Mouse (Mus musculus) heart, embryonic 14.5 days (tissue): ENCODE measurements around the gene Methig1. TPM values are rescaled to one million over a fixed set of nuclear protein-coding genes. Genes with fewer than 3 reads are reported as not detected.

Experiments
- ATAC-seq: fragments of 200-750 bp; cut with Nextera tagmentation; 2 replicates; pipeline ENCODE4 v1.8.0; 2017; ENCODE audit warnings: low read depth, moderate TSS enrichment; ENCODE audit not compliant: insufficient number of reproducible peaks, insufficient read depth, low FRiP score
- H3K27ac ChIP-seq, 2 experiments: fragments of 200-500 bp in 1 of 2; fragments of 300-500 bp in 1 of 2; sonication (generic) in 1 of 2; replicated peaks in 1 of 2; 2 replicates each; pipeline ENCODE4 v1.5.1; 2012 to 2014; ENCODE audit warnings: low read depth in 2 of 2, low read length in 2 of 2, control low read depth in 1 of 2, mild to moderate bottlenecking in 1 of 2, mixed read lengths in 1 of 2; ENCODE audit not compliant: control insufficient read depth in 1 of 2, insufficient read depth in 1 of 2
- H3K27me3 ChIP-seq: fragments of 300-500 bp; sonication (generic); 2 replicates; pipeline ENCODE4 v1.6.1; 2014; ENCODE audit warnings: mild to moderate bottlenecking, low read length, control low read depth; ENCODE audit not compliant: control insufficient read depth, insufficient read depth
- H3K36me3 ChIP-seq: fragments of 300-500 bp; sonication (generic); 2 replicates; pipeline ENCODE4 v1.6.1; 2014; ENCODE audit warnings: mild to moderate bottlenecking, control low read depth, low read length, mixed read lengths; ENCODE audit not compliant: control insufficient read depth, insufficient read depth
- H3K4me1 ChIP-seq, 2 experiments: fragments of 200-500 bp in 1 of 2; fragments of 300-500 bp in 1 of 2; sonication (generic) in 1 of 2; 2 replicates each; pipeline ENCODE4 v1.6.1; 2012 to 2014; ENCODE audit warnings: low read length in 2 of 2, control low read depth in 1 of 2, mixed read lengths in 1 of 2; ENCODE audit not compliant: control insufficient read depth in 2 of 2, insufficient read depth in 2 of 2
- H3K4me2 ChIP-seq: fragments of 300-500 bp; sonication (generic); 2 replicates; pipeline ENCODE4 v1.6.1; 2014; ENCODE audit warnings: mild to moderate bottlenecking, low read length
- H3K4me3 ChIP-seq, 2 experiments: fragments of 200-500 bp in 1 of 2; fragments of 300-500 bp in 1 of 2; sonication (generic) in 1 of 2; 2 replicates each; pipeline ENCODE4 v1.5.1; 2012 to 2014; ENCODE audit warnings: low read length in 2 of 2, mild to moderate bottlenecking in 2 of 2, control low read depth in 1 of 2, low read depth in 1 of 2, moderate library complexity in 1 of 2; ENCODE audit not compliant: control insufficient read depth in 1 of 2, insufficient read depth in 1 of 2
- H3K9ac ChIP-seq: fragments of 300-500 bp; sonication (generic); 2 replicates; pipeline ENCODE4 v1.6.1; 2014; ENCODE audit warnings: mild to moderate bottlenecking, low read length
- H3K9me3 ChIP-seq: fragments of 300-500 bp; sonication (generic); 2 replicates; pipeline ENCODE4 v1.6.1; 2016; ENCODE audit warnings: low read length, control low read depth; ENCODE audit not compliant: control insufficient read depth
- WGBS: fragments of 180-500 bp; shearing (Covaris S2); extraction: QIAGEN DNeasy Blood & Tissue Kit; methylation state at CpG from one replicate; pipeline ENCODE4 v1.1.7; 2014; 5-methylcytosine and 5-hydroxymethylcytosine counted together
- polyA plus RNA-seq: library from polyadenylated mRNA; unstranded; fragments of >200 nt; fragmentation: Nextera tagmentation; extraction: Ambion mirVana; gene quantifications from 2 replicates; pipeline ENCODE4 v1.2.1, GENCODE M21; 2014

The Methig1 gene
- polyA plus RNA-seq, 1 experiment from 2014 or later: not detected

- ATAC-seq: no peak
- H3K27ac ChIP-seq: no peak overlapping the region
- H3K9me3 ChIP-seq: no peaks in the 10 kb centered on the region
- no peak overlapping the region for H3K4me2 ChIP-seq
- no peaks in the 10 kb centered on the region for H3K27me3 ChIP-seq
- no peak overlapping the region for H3K4me3 ChIP-seq
- H3K36me3 ChIP-seq: peaks cover 99% of the 10 kb centered on the region
- H3K9ac ChIP-seq: no peak overlapping the region
- H3K4me1 ChIP-seq: peaks cover 0 to 1% of the 10 kb centered on the region in 2 experiments; a peak in 1 of 4 replicates
- 80% methylated on average over 16 of the region's 16 CpGs for WGBS
Measured at GRCm38 (mm10) chr15:100400592-100401250, 47.8 kb downstream of the Methig1 start.

GRCm38 (mm10) chr15:100401811-100402210 lies 48.9 kb downstream of the Methig1 start:
- H3K9me3 ChIP-seq: no peaks in the 10 kb centered on the region
- peaks cover 0 to 4% of the 10 kb centered on the region in 2 experiments; a peak in 1 of 4 replicates for H3K4me1 ChIP-seq
- H3K9ac ChIP-seq: no peak overlapping the region
- H3K27ac ChIP-seq: no peak overlapping the region
- 93% methylated on average over 4 of the region's 4 CpGs for WGBS
- no peaks in the 10 kb centered on the region for H3K27me3 ChIP-seq
- ATAC-seq: no peak
- H3K36me3 ChIP-seq: peaks cover 95% of the 10 kb centered on the region
- no peak overlapping the region for H3K4me2 ChIP-seq
- no peak overlapping the region for H3K4me3 ChIP-seq

GRCm38 (mm10) chr15:100402347-100402746 lies 49.4 kb downstream of the Methig1 start:
- H3K36me3 ChIP-seq: peaks cover 94% of the 10 kb centered on the region
- ATAC-seq: no peak
- H3K4me1 ChIP-seq: peaks cover 0 to 4% of the 10 kb centered on the region in 2 experiments; a peak in 1 of 4 replicates
- no peak overlapping the region for H3K4me2 ChIP-seq
- H3K27ac ChIP-seq: no peak overlapping the region
- no peak overlapping the region for H3K9ac ChIP-seq
- no peaks in the 10 kb centered on the region for H3K27me3 ChIP-seq
- 85% methylated on average over 14 of the region's 14 CpGs for WGBS
- H3K4me3 ChIP-seq: no peak overlapping the region
- no peaks in the 10 kb centered on the region for H3K9me3 ChIP-seq

GRCm38 (mm10) chr15:100402798-100403197 lies 49.8 kb downstream of the Methig1 start:
- WGBS: 88% methylated on average over 4 of the region's 4 CpGs

GRCm38 (mm10) chr15:100403318-100404000 lies 50.5 kb downstream of the Methig1 start:
- H3K27me3 ChIP-seq: no peaks in the 10 kb centered on the region
- no peak for ATAC-seq
- 94% methylated on average over 16 of the region's 16 CpGs for WGBS
- no peaks in the 10 kb centered on the region for H3K9me3 ChIP-seq
- peaks cover 0 to 4% of the 10 kb centered on the region in 2 experiments; a peak in 1 of 4 replicates for H3K4me1 ChIP-seq
- no peak overlapping the region for H3K4me2 ChIP-seq
- no peak overlapping the region for H3K27ac ChIP-seq
- H3K4me3 ChIP-seq: no peak overlapping the region
- H3K9ac ChIP-seq: no peak overlapping the region
- H3K36me3 ChIP-seq: peaks cover 92% of the 10 kb centered on the region

More at GRCm38 (mm10) chr15:100402798-100403197, 49.8 kb downstream of the Methig1 start:
- no peak for ATAC-seq
- no peak overlapping the region for H3K4me2 ChIP-seq
- H3K27me3 ChIP-seq: no peaks in the 10 kb centered on the region
- H3K9ac ChIP-seq: no peak overlapping the region
- no peak overlapping the region for H3K27ac ChIP-seq
- no peak overlapping the region for H3K4me3 ChIP-seq
- H3K9me3 ChIP-seq: no peaks in the 10 kb centered on the region
- peaks cover 94% of the 10 kb centered on the region for H3K36me3 ChIP-seq
- H3K4me1 ChIP-seq: peaks cover 0 to 4% of the 10 kb centered on the region in 2 experiments; a peak in 1 of 4 replicates

DNA sequence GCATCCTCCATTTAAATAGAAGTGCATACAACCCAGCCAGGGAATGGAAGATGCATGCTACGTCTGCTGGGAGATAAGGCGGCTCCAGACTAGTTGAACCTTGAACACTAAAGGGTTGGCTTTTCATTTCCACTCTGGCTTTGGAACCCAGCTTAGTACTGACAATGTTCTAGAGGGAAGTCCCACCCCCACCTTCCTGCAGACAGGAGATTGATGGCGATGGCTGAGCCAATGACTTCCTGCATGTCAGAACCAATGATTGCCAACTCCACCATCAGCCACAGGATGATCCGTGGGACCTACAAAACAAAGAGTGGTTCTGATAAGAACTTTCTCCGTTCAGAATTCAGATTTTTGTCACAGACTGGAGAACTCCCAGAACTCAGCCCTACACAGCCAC lies 53.1 kb downstream of the Methig1 start:
- H3K27me3 ChIP-seq: no peaks in the 10 kb centered on the region
- H3K27ac ChIP-seq: no peak overlapping the region; a peak in 1 of 4 replicates
- peaks cover 83% of the 10 kb centered on the region for H3K36me3 ChIP-seq
- H3K9ac ChIP-seq: no peak overlapping the region
- no peak overlapping the region for H3K4me3 ChIP-seq
- no peak overlapping the region for H3K4me2 ChIP-seq
- H3K4me1 ChIP-seq: peaks cover 0 to 4% of the 10 kb centered on the region in 2 experiments; a peak in 1 of 4 replicates
- no peaks in the 10 kb centered on the region for H3K9me3 ChIP-seq
- no peak for ATAC-seq
- WGBS: 51% methylated on average over 5 of the region's 5 CpGs

DNA sequence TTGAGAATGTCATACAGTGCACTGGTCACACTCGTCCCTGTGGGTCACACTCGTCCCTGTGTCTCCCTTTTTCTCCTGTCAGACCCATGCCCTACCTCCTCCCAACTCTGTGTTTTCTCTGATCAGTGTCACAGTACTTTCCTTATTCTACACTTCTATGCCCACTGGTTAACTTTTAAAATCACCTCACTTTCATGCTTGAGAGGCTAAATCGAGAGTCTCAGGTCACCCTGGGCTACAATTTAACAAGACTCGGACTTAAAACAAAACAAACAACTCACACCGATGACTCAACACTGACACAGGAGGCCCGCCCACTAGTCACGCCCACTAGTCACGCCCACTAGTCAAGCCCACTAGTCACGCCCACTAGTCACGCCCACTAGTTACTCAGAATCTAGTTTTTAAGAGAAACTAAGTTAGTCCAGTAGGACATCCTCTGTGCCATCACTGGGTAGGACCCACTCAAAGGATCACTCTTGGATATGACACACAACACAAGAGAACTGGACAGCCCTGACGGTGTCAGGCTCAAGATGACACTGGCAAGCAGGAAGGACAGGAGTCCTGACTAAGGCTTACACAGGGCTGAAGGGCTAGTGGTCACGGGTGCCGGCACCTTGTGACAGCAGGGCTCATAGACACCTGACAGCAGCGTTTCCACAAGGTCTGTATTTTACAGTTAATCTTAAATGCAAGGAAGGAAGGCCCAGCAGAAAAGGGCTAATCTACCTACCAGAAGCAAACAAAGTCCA lies 58.1 kb downstream of the Methig1 start:
- no peak overlapping the region for H3K4me2 ChIP-seq
- H3K36me3 ChIP-seq: peaks cover 38% of the 10 kb centered on the region
- H3K27ac ChIP-seq: no peak overlapping the region
- H3K4me3 ChIP-seq: no peak overlapping the region
- WGBS: 61% methylated on average over 14 of the region's 14 CpGs
- no peaks in the 10 kb centered on the region for H3K9me3 ChIP-seq
- no peaks in the 10 kb centered on the region for H3K27me3 ChIP-seq
- 0 out of 2 replicates have a peak, but pooled peaks have one; percentile 18 for ATAC-seq
- H3K4me1 ChIP-seq: peaks cover 9 to 16% of the 10 kb centered on the region in 2 experiments
- H3K9ac ChIP-seq: no peak overlapping the region
